Mouse (Mus musculus) megakaryocyte, embryonic 14.5 days (primary cell): ENCODE data around the gene Jmjd8. TPM values are rescaled to one million over a fixed set of nuclear protein-coding genes. Genes with fewer than 3 reads are reported as not detected.

ENCODE experiments used
- H3K27me3 ChIP-seq: replicated peaks from 2 replicates; pipeline ENCODE3; 2012; ENCODE audit warnings: inconsistent platforms
- H3K36me3 ChIP-seq: replicated peaks from 2 replicates; pipeline ENCODE3; 2012; ENCODE audit warnings: low read length, inconsistent platforms, mixed read lengths
- H3K4me1 ChIP-seq: 2 replicates; pipeline ENCODE4 v1.6.1; 2012; ENCODE audit warnings: inconsistent platforms
- H3K4me3 ChIP-seq: replicated peaks from 2 replicates; pipeline ENCODE3; 2012; ENCODE audit warnings: moderate library complexity, mild to moderate bottlenecking, inconsistent platforms
- H3K9me3 ChIP-seq: 2 replicates; pipeline ENCODE4 v1.6.1; 2012; ENCODE audit warnings: inconsistent platforms
- FLI1 ChIP-seq: IDR thresholded peaks from 2 replicates; pipeline ENCODE4 v1.6.1; 2012; ENCODE audit warnings: low read length, inconsistent platforms, mixed read lengths
- GATA1 ChIP-seq: IDR thresholded peaks from 3 replicates; pipeline ENCODE4 v1.6.1; 2012; ENCODE audit warnings: mixed read lengths, low read length, inconsistent platforms, borderline replicate concordance
- polyA plus RNA-seq: library from polyadenylated mRNA; stranded (reverse); fragments of >175 nt; gene quantifications from 2 replicates; pipeline ENCODE4 v1.2.3, GENCODE M21; 2012; ENCODE audit warnings: low replicate concordance; ENCODE audit not compliant: insufficient read depth

Gene Jmjd8
- polyA plus RNA-seq, 1 experiment = 7.8 TPM

DNA sequence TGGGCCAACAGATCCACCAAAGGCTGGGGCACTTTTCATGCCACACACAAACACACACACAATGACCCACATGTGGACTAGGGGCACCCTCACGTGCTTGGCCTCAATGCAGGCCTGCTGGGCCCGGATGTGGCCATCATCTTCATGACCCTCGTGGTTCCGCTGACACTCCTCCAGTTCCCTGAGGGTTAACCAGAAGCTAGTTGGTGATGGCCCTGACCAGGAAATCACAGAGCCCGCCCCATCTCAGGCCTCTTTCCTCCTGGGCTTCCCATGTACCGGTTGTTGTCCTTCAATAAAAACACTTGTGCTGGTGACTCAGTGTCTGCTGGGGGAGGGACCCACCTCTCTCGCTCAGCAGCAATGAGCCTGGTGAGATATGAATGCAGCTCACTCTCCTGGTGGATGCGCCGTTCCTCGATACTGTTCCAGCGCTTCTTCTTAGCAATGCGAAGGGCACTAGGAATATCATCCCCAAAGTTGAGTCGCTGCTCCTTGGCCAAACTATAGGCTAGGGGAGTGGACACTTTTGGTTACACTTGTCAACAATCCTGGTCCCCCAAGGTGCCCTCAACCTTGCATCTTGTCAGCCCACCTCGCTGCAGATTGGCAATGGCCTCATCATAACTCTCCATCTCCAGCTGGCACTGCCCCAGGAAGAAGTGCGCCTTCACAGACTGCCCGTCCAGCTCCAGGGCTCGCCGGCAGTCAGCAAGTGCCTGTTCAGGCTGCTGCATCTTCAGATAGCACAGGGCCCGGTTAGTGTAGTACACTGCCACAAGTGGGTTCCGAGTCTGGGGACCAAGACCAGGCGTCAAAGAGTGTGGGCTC is 3.0 kb downstream of the Jmjd8 start:
- H3K9me3 ChIP-seq = no peaks in the 10 kb centered on the region
- peak overlapping the region; percentile 97 for H3K4me3 ChIP-seq
- H3K4me1 ChIP-seq = peaks cover 88% of the 10 kb centered on the region
- peaks cover 72% of the 10 kb centered on the region for H3K36me3 ChIP-seq
- TF ChIP-seq FLI1 (no peak), GATA1 (no peak)
- no peaks in the 10 kb centered on the region for H3K27me3 ChIP-seq

DNA sequence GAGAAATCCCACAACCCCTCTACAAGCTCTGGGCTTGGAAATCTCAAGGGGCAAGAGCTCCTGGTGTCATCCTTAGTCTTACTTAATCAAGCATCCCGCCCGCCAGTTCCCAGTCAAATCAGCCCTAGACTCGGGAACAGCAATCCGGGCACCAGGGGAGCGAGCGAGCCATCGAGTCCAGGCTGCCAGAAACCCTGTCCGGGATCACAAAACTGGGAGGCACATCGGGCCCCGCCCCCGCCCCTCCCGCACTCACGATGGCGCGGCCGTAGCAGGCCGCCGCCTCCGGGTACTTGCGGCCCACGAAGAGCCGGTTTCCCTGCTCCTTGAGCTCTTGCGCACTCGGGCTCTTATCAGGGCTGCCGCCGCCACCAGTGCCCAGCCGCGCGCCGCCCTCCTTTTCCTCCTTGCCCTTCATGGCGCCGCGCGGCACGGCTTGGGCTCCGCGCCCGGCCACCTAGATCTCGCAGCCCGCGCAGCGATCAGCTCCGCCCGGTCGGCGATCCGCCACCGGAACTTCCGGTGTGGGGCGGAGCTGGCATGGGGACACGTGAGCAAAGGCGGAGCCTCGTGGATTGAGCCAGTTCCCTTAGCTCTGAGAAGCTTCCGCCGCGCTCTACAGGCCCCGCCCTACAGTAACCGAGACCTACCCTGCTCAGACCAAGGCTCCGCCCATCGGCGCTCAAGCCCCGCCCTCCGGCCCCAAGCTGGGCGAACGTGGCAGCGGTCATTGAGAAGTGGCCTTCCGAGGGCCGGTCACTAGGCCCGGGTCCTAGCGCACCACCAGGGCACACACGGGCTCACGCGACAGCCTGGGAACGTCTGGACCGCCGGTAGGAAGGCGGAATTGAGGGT is 4.0 kb downstream of the Jmjd8 start:
- Histone ChIP-seq H3K9me3 (no peaks in the 10 kb centered on the region), H3K4me3 (peak overlapping the region; percentile 97), H3K27me3 (no peaks in the 10 kb centered on the region), H3K4me1 (peaks cover 88% of the 10 kb centered on the region), H3K36me3 (peaks cover 72% of the 10 kb centered on the region)
- no peak for TF ChIP-seq GATA1
- TF ChIP-seq FLI1 = peak; percentile 92

DNA sequence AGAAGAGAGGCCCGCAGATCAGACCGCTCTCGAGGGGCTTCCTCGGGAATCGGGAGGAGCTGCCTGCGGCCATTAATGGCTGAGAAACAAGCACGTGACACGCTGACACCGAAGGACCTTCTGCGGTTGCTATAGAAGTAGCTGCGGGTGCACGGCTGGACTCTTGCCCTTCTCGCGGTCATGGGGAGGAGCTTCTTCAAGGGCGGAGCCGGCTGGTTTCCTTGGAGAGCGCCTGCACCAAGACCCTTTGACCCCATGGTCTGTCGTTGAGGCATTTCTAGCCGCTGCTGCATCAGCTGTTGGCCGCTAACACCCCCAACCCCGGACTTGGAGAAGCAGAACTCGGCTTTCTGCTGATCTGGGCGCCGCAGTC is 4.6 kb downstream of the Jmjd8 start, which contains the start of gene Stub1:
Gene Stub1 (minus strand): TSS at position 114 of the 373 bp plus-strand sequence.
- Histone ChIP-seq H3K4me3 (peak within 1 kb of the TSS; percentile 97), H3K4me1 (peaks cover 88% of the 10 kb centered on the region), H3K9me3 (no peaks in the 10 kb centered on the region), H3K27me3 (no peaks in the 10 kb centered on the region), H3K36me3 (peaks cover 72% of the 10 kb centered on the region)
- TF ChIP-seq GATA1 (no peak), FLI1 (no peak)

DNA sequence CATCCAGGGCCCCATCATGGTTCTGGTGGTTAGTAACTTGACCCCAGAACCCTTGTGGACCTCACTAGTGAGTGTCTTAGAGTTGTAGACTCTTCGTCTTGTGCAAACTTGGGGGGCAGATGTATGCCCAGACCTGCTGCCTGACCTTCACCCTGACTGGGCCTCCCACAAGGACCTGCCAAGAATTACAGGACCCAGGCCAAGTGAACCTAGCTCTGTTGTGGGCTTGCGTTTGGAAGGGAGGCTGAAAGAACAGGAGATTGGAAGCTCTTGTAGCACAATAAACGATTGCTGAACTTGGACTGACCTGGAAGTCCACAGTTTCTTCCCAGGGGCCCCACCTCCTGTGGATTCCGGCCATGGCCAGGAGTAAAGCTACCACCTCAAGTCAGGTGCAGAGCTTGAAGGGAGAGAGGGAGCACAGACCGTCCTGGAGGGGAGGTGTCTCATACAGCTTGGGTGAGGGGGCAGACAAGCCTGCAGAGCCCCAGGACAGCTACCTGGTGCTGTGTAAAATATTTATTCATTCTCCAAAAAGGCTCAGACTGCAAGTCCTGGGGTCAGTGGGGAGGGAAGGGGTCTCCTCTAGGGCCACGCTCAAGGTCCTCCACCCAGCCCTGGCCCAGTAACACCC is 5.4 kb downstream of the Jmjd8 start:
- TF ChIP-seq GATA1 (no peak), FLI1 (no peak)
- Histone ChIP-seq H3K36me3 (peaks cover 77% of the 10 kb centered on the region), H3K4me1 (peaks cover 86% of the 10 kb centered on the region), H3K27me3 (no peaks in the 10 kb centered on the region), H3K9me3 (no peaks in the 10 kb centered on the region), H3K4me3 (peak overlapping the region; percentile 97)

DNA sequence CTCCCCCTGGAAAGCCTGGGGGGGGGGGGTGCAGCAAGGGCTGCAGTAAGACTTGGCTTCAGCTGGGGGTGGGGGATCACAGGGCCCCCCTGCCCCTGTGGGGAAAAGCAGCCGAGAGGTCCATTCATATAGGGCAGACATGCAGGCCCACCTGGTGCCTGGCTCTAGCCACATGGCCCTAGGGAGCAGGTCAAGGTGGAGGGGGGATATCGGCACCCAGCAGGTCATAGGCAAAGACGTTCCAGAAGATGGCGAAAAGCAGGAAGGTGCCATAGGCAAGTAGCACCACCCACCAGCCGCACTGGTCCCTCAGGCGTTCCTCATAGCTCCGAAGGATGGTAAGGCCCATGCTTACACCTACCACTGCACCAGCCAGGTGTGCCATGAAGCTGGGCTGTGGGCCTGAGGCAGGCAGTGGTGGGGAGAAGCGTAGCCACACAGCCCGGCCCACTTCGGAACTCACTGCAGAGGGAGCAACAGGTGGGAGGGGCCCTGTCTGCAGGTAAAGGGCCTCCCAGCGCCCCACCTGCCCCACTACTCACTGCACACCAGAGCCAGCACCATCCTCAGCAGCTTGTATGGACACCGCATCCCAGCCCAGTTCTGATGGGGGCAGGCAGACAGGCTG is 6.0 kb downstream of the Jmjd8 start:
- Histone ChIP-seq H3K9me3 (no peaks in the 10 kb centered on the region), H3K36me3 (peaks cover 78% of the 10 kb centered on the region), H3K4me1 (peaks cover 85% of the 10 kb centered on the region), H3K4me3 (peak overlapping the region; percentile 97), H3K27me3 (no peaks in the 10 kb centered on the region)
- TF ChIP-seq FLI1 (no peak), GATA1 (no peak)

DNA sequence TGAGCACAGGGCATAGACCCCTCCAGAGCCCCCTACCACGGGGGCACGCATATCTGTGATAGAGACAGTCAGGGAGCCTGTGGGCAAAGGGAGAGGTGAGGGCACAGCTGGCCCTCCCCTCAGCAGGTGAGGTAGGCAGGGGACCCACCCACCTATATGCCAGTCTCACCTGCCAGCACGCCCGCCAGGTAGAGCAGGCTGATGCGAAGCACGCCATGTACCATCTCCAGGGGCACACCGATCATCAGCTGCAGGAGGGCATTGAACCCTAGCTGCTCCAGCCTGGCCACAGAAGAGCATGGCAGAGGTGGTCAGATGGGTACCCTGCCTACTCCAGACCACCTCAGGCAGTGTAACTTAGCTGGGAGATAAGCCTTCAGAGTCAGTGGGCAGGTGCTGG is 6.6 kb downstream of the Jmjd8 start:
- H3K9me3 ChIP-seq = no peaks in the 10 kb centered on the region
- H3K36me3 ChIP-seq = peaks cover 78% of the 10 kb centered on the region
- H3K4me3 ChIP-seq = peak overlapping the region; percentile 76
- H3K4me1 ChIP-seq = peaks cover 85% of the 10 kb centered on the region
- TF ChIP-seq GATA1 = no peak
- no peak for TF ChIP-seq FLI1
- H3K27me3 ChIP-seq = no peaks in the 10 kb centered on the region

DNA sequence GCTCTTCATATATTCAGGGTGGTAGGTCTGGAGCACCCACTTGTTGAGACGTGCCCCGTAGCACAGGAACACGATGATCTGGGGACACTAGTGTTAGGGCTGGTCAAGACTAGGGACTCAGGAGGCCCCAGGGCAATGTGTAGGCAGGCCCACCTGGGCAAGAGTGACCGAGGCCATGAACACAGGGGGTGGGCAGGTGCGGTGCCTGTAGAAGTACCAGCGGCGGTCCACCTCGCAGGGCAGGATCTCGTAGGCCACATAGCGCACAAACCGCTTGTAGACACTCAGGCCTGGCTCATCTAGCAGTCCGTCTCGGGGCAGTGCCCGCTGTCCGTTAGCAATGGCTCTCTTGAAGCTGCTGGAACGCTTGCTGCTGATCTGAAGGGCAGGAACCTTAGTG is 7.1 kb downstream of the Jmjd8 start:
- TF ChIP-seq GATA1 = no peak
- TF ChIP-seq FLI1 = no peak
- Histone ChIP-seq H3K36me3 (peaks cover 78% of the 10 kb centered on the region), H3K27me3 (no peaks in the 10 kb centered on the region), H3K4me1 (peaks cover 85% of the 10 kb centered on the region), H3K9me3 (no peaks in the 10 kb centered on the region), H3K4me3 (peak overlapping the region; percentile 19)

DNA sequence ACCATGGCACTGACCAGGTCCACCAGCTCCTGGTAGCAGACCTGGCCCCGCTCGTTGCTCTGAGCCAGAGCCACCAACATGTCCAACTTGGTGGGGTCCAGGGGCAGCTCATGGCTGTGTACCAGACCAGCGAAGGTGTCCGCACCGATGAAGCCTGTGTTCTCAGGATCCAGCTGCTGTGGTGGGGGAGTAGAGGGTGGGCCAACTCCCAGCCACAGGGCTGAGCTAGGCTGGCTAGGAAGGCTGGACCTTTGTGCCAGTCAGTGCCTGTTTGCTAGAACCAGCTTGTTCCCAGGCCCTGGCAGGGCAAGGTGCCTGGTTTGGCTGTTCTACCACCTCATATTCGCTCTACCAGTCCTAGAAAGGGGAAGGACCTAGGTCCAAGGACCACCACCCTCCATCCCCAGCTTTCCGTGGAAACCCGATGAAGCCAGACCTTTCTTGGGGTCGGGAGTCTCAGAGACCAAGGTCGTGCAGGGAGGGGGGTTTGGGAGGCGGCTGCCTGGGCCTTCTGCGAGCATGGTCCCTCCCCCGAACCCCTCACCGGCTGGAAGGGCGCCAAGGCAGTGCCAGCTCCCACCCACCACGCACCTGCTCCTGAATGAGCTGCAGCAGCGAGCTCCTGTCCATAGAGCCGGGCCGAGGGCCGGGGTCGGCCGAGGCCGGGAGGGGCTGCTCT is 7.9 kb downstream of the Jmjd8 start:
- no peaks in the 10 kb centered on the region for H3K27me3 ChIP-seq
- H3K4me3 ChIP-seq = peak overlapping the region; percentile 38
- H3K4me1 ChIP-seq = peaks cover 85% of the 10 kb centered on the region
- no peaks in the 10 kb centered on the region for H3K9me3 ChIP-seq
- TF ChIP-seq GATA1 (no peak), FLI1 (no peak)
- peaks cover 78% of the 10 kb centered on the region for H3K36me3 ChIP-seq

DNA sequence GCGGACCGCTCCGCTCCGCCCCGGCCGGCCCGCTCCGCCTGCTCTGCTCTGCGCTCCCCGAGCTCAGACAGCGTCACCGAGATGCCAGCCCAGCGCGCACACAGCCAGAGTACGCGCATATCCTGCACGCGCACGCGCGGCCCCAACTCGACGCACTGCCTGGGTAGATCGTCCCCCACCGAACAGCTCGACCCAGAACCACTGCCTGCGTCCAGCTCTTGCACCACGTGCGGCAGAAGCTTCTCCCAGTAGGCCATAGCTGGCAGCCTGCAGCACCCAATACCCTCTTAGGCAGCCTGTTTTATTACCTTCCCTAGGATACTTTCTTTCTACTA is 8.4 kb downstream of the Jmjd8 start, which contains the start of gene Rhbdl1:
Gene Rhbdl1 (minus strand): TSS at position 220 of the 335 bp plus-strand sequence.
- Histone ChIP-seq H3K9me3 (no peaks in the 10 kb centered on the region), H3K4me1 (peaks cover 85% of the 10 kb centered on the region), H3K4me3 (peak within 1 kb of the TSS; percentile 38), H3K36me3 (peaks cover 78% of the 10 kb centered on the region), H3K27me3 (no peaks in the 10 kb centered on the region)
- no peak for TF ChIP-seq GATA1
- no peak for TF ChIP-seq FLI1

DNA sequence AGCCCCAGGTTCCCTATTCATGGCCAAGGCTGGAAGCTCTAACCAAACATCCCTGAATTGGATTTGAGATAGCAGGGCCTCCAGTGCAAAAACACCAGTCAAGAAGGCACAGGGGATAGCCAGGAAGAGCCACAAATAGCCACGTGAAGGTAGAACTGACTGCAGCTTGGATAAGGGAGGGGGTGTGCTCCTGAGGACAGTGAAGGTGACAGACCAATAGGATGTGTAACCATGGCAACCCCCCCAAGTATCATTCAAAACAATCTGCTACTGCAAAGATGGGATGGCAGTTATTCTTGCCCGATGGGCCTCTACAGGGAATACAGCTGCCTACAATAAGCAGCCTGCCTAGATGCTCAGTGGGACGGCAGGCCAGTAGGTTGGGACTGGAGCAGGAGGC is 8.9 kb downstream of the Jmjd8 start:
- H3K36me3 ChIP-seq = peaks cover 83% of the 10 kb centered on the region
- no peaks in the 10 kb centered on the region for H3K9me3 ChIP-seq
- H3K4me3 ChIP-seq = no peak overlapping the region
- TF ChIP-seq GATA1 (no peak), FLI1 (no peak)
- H3K27me3 ChIP-seq = no peaks in the 10 kb centered on the region
- peaks cover 88% of the 10 kb centered on the region for H3K4me1 ChIP-seq
